10 mouse cellular contexts compared by ENCODE assay signal in genomic region chr12:98577861-98578360, GRCm38 (mm10). TPM values are rescaled to one million over a fixed set of nuclear protein-coding genes. Genes with fewer than 3 reads are reported as not detected.
DNase-seq lines count a peak whose midpoint lies in the region; ATAC-seq and TF ChIP-seq lines count a peak whose summit lies in the region.
"Had no signal": no experiment of that assay in that cellular context is flagged by ENCODE, and none has a peak within 500 bp of the region (broad histone marks: within the 10 kb centered on the region; RNA-seq: fewer than 3 reads in every experiment).

TSS of gene Kcnk10 (minus strand) at chr12:98578310.

- no peaks in the 10 kb centered on the region for H3K36me3 ChIP-seq in thymus, adult 2 months (ENCODE audit: control insufficient read depth, insufficient read depth, low read length)
- H3K36me3 ChIP-seq in forebrain, embryonic 16.5 days (ENCODE audit: control insufficient read depth, insufficient read depth), result no peaks in the 10 kb centered on the region

- WGBS in thymus, adult 2 months, result 6% methylated on average over 22 of the region's 22 CpGs
- under 1% methylated on average over 22 of the region's 22 CpGs for WGBS in forebrain, embryonic 16.5 days

- TF ChIP-seq POLR2A in thymus, adult 2 months (IDR thresholded peaks at IDR 0.05; ENCODE audit: control insufficient read depth, extremely low read depth, insufficient read depth, low read length, poor library complexity), result no peak

- no peaks in the 10 kb centered on the region for H3K9me3 ChIP-seq in forebrain, embryonic 16.5 days (ENCODE audit: control insufficient read depth, low read length)

- peak within 1 kb of the TSS; percentile 66 for H3K9ac ChIP-seq in forebrain, embryonic 16.5 days (replicated peaks; ENCODE audit: low read depth, low read length)

- peak within 1 kb of the TSS; percentile 93 for H3K4me2 ChIP-seq in forebrain, embryonic 16.5 days (ENCODE audit: low read length)

- DNase-seq in gastrocnemius, adult 2 months, result no peak
- no peak for DNase-seq in gastrocnemius, postnatal 14 days
- peak; percentile 14 for DNase-seq in thymus, adult 2 months
- no peak for DNase-seq in thymus, postnatal 0 days (ENCODE audit: low spot score)
- DNase-seq in left cerebral cortex, postnatal 25 days (ENCODE audit: low spot score in 2 of 2), result peak; percentile 34 to 37
- DNase-seq in urinary bladder, adult 18-20 months (ENCODE audit: low spot score in 2 of 2), result no peak

- peak within 1 kb of the TSS; percentile 37 for H3K4me3 ChIP-seq in gastrocnemius, adult 2 months
- H3K4me3 ChIP-seq in thymus, adult 2 months (ENCODE audit: control insufficient read depth, insufficient read depth, low read length), result no peak within 1 kb of the TSS
- peak within 1 kb of the TSS; percentile 55 for H3K4me3 ChIP-seq in forebrain, embryonic 16.5 days (replicated peaks; ENCODE audit: low read length)

- peaks cover 6% of the 10 kb centered on the region; the same call in 1 of the 2 replicates for H3K27me3 ChIP-seq in thymus, adult 2 months (ENCODE audit: control insufficient read depth, insufficient read depth, low read length)
- H3K27me3 ChIP-seq in forebrain, embryonic 16.5 days (replicated peaks; ENCODE audit: control insufficient read depth, insufficient read depth, low read length), result no peaks in the 10 kb centered on the region

- ATAC-seq in forebrain, embryonic 16.5 days, result peak; percentile 2; the same call in 1 of the 2 replicates
- ATAC-seq in neutrophil, adult 5-6 weeks (ENCODE audit: extremely low read depth, insufficient number of reproducible peaks, low FRiP score, poor library complexity, severe bottlenecking), result peak; percentile 81

- intact Hi-C loops in gastrocnemius, adult 2 months (cut with DNase I), result no loop called here
- intact Hi-C loops in gastrocnemius, postnatal 14 days (cut with DNase I; ENCODE audit: low total_unique reads), result no loop called here
- intact Hi-C loops in left cerebral cortex, postnatal 25 days (cut with DNase I), result no loop called here

- H3K4me1 ChIP-seq in thymus, adult 2 months (replicated peaks; ENCODE audit: control insufficient read depth, insufficient read depth, low read length), result no peaks in the 10 kb centered on the region; the same call in 1 of the 2 replicates
- peaks cover 24% of the 10 kb centered on the region for H3K4me1 ChIP-seq in forebrain, embryonic 16.5 days (replicated peaks; ENCODE audit: control insufficient read depth, insufficient read depth, low read length)

- no peak for TF ChIP-seq CTCF in gastrocnemius, adult 2 months (IDR thresholded peaks at IDR 0.05)
- no peak for TF ChIP-seq CTCF in thymus, adult 2 months (IDR thresholded peaks at IDR 0.05; ENCODE audit: borderline replicate concordance, control insufficient read depth, extremely low read depth, insufficient read depth, low read length, poor library complexity)

- H3K27ac ChIP-seq in gastrocnemius, adult 2 months, result no peak within 1 kb of the TSS
- no peak within 1 kb of the TSS for H3K27ac ChIP-seq in thymus, adult 2 months (ENCODE audit: control insufficient read depth, insufficient read depth, low read length)
- 0 out of 2 replicates have a peak within 1 kb of the TSS, but pooled peaks have one; percentile 31 for H3K27ac ChIP-seq in forebrain, embryonic 16.5 days (ENCODE audit: low read length)

RNA-seq across cellular contexts. Expression of gene Kcnk10, which starts in this region (rescaled TPM):
- total RNA-seq in gastrocnemius, adult 2 months (2021), result not detected
- total RNA-seq in gastrocnemius, postnatal 14 days (2021), result under 1 TPM in 1 of 2 experiments, not detected in 1; 0.07 TPM
- 0.04 and 0.12 TPM in 2 replicates for polyA plus RNA-seq in thymus, adult 2 months (2012; rRNA removed)
- 0.10 and 0.18 TPM in 2 replicates for polyA plus RNA-seq in thymus, postnatal 0 days (2015; fragmentation: Nextera tagmentation; extraction: Ambion mirVana)
- polyA plus RNA-seq in forebrain, embryonic 16.5 days (2015; fragmentation: Nextera tagmentation; extraction: Ambion mirVana), result 57.8 and 58.8 TPM in 2 replicates
- 10 to 100 TPM; 13.4 to 15.2 TPM for total RNA-seq in left cerebral cortex, postnatal 25 days (2021)
- total RNA-seq in neutrophil, adult 5-6 weeks (2017), result 0.98 and 2.1 TPM in 2 replicates
- total RNA-seq: heart, postnatal 14 days had no signal
- polyA plus RNA-seq: C2C12 had no signal

Comparison
In these comparisons a context has a peak if more than half of its experiments do, and no peak if none do; other contexts are left out.
1. RNA of gene Kcnk10 (polyA plus RNA-seq): 57.8 to 58.8 TPM in forebrain, embryonic 16.5 days; 0.04 to 0.12 TPM in thymus, adult 2 months and 0.10 to 0.18 TPM in thymus, postnatal 0 days; every median in the first group is over 10 times any median in the second.
2. Peak in DNase-seq in thymus, adult 2 months; RNA of the gene not detected or under 1 TPM.
3. DNase-seq: peak in left cerebral cortex, postnatal 25 days (2 of 2); none in gastrocnemius, adult 2 months (single experiment), gastrocnemius, postnatal 14 days (single experiment), thymus, postnatal 0 days (single experiment) and urinary bladder, adult 18-20 months (0 of 2).